Mouse (Mus musculus) cortical plate, adult 2 months (tissue): ENCODE results near the gene Socs3.

ENCODE experiments used
- CTCF ChIP-seq: fragments of 200-500 bp; IDR thresholded peaks from 2 replicates; pipeline ENCODE4 v1.5.1; 2011; ENCODE audit warnings: mild to moderate bottlenecking, control low read depth, low read length; ENCODE audit not compliant: insufficient read depth; ENCODE audit errors: extremely low read depth
- POLR2A ChIP-seq: fragments of 200-500 bp; IDR thresholded peaks from 2 replicates; pipeline ENCODE4 v1.6.1; 2011; ENCODE audit warnings: mild to moderate bottlenecking, low read length, control low read depth; ENCODE audit not compliant: insufficient read depth; ENCODE audit errors: extremely low read depth

- TF ChIP-seq CTCF = no peak
- no peak for TF ChIP-seq POLR2A
These were observed 44.3 kb downstream of the Socs3 start for GRCm38 (mm10) chr11:117925541-117925940.
